Mouse (Mus musculus): ENCODE data around the gene 1110051M20Rik. TPM values are rescaled to one million over a fixed set of nuclear protein-coding genes. Genes with fewer than 3 reads are reported as not detected.

The 1110051M20Rik gene
- polyA plus RNA-seq, 1 experiment from 2014 or later, result 98.6 TPM

Small RNA genes within 50 kb of the gene (microRNA-seq; reads per million reads assigned to microRNA genes)
- gene Gm22071, result not detected

Other genes with a start within 250 kb of the 1110051M20Rik start
- 1.7 and 1.9 TPM in 2 replicates for gene Nr1h3, start 241.9 kb downstream of the 1110051M20Rik start, polyA plus RNA-seq (2014; fragmentation: Nextera tagmentation; extraction: Ambion mirVana)
- 34.6 and 38.8 TPM in 2 replicates for gene Acp2, start 241.8 kb downstream of the 1110051M20Rik start, polyA plus RNA-seq (2014; fragmentation: Nextera tagmentation; extraction: Ambion mirVana)
- 7.9 and 8.2 TPM in 2 replicates for gene Ddb2, start 207.7 kb downstream of the 1110051M20Rik start, polyA plus RNA-seq (2014; fragmentation: Nextera tagmentation; extraction: Ambion mirVana)
- gene Pacsin3, start 188.8 kb downstream of the 1110051M20Rik start, polyA plus RNA-seq (2014; fragmentation: Nextera tagmentation; extraction: Ambion mirVana), result 20.9 and 24.3 TPM in 2 replicates
- 85.7 and 86.6 TPM in 2 replicates for gene Arfgap2, start 179.7 kb downstream of the 1110051M20Rik start, polyA plus RNA-seq (2014; fragmentation: Nextera tagmentation; extraction: Ambion mirVana)
- 5.3 and 6.1 TPM in 2 replicates for gene Lrp4, start 12.8 kb upstream of the 1110051M20Rik start, polyA plus RNA-seq (2014; fragmentation: Nextera tagmentation; extraction: Ambion mirVana)
- 147 and 156 TPM in 2 replicates for gene Ckap5, start 82.1 kb upstream of the 1110051M20Rik start, polyA plus RNA-seq (2014; fragmentation: Nextera tagmentation; extraction: Ambion mirVana)
- 0.07 TPM in 1 of 2 replicates, not detected in the other for gene F2, start 191.7 kb upstream of the 1110051M20Rik start, polyA plus RNA-seq (2014; fragmentation: Nextera tagmentation; extraction: Ambion mirVana)
- gene Zfp408, start 205.1 kb upstream of the 1110051M20Rik start, polyA plus RNA-seq (2014; fragmentation: Nextera tagmentation; extraction: Ambion mirVana), result 6.3 and 7.5 TPM in 2 replicates
- gene Arhgap1, start 205.2 kb upstream of the 1110051M20Rik start, polyA plus RNA-seq (2014; fragmentation: Nextera tagmentation; extraction: Ambion mirVana), result 69.7 and 75.8 TPM in 2 replicates

Data from midbrain, embryonic 11.5 days (tissue).